Comparison of ENCODE assay signal across 8 mouse cellular contexts in the genomic region with DNA sequence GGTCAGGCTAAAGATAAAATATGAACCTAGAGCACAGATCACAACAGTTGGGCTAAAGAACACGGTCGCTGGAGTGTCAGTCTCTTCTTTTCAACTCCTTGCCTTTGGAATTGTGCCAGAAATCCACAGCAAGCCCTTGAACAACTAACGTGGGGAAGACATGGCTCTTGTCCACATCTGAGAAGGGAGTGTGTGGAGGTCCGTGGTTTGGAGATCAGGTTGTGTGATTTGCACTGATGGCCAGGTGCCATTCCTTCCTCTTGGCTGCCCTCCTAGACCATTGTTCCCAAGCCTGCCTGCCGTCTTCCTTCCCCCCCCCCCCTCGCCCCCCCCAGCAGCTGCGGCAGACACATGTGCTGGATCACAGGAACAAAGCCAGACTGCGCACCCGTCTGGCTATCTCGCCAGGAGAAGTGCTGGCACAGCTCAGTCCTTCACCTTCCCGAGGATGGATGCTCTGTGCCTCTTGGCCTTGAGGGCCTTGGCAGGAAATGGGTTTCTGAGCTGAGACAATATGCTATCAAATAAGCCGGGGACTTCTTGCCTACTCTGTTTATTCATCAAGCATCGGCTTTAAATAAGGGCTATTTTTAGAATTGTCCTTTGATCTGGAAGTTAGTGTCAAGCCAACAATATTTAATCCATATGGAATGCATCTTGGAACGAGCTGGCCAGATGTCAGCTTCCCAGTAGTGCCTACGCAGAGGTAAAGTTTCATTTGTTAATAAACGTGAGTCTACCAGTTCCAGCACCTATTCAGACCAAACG.
DNase-seq lines count a peak whose midpoint lies in the region; ATAC-seq lines count a peak whose summit lies in the region.

No protein-coding gene starts in this region.

- WGBS in hindbrain, embryonic 10.5 days: 75% methylated on average over 17 of the region's 17 CpGs
- 67% methylated on average over 16 of the region's 17 CpGs for WGBS in hindbrain, embryonic 11.5 days
- 29% methylated on average over 17 of the region's 17 CpGs for WGBS in forebrain, embryonic 16.5 days
- WGBS in hindbrain, embryonic 14.5 days: 58% methylated on average over 15 of the region's 17 CpGs
- WGBS in stomach, embryonic 16.5 days: 30% methylated on average over 15 of the region's 17 CpGs

- H3K4me1 ChIP-seq in hindbrain, embryonic 10.5 days (replicated peaks): peaks cover 12% of the 10 kb centered on the region
- H3K4me1 ChIP-seq in hindbrain, embryonic 11.5 days (replicated peaks; ENCODE audit: control insufficient read depth, insufficient read depth, low read length): no peaks in the 10 kb centered on the region
- H3K4me1 ChIP-seq in forebrain, embryonic 16.5 days (replicated peaks; ENCODE audit: control insufficient read depth, insufficient read depth, low read length): peaks cover 27% of the 10 kb centered on the region
- peaks cover 20% of the 10 kb centered on the region; the same call in 1 of the 2 replicates for H3K4me1 ChIP-seq in hindbrain, embryonic 14.5 days (replicated peaks; ENCODE audit: control insufficient read depth, insufficient read depth, low read length)
- H3K4me1 ChIP-seq in stomach, embryonic 16.5 days (ENCODE audit: control insufficient read depth, insufficient read depth, low read length): peaks cover 13% of the 10 kb centered on the region

- H3K9me3 ChIP-seq in hindbrain, embryonic 10.5 days: no peaks in the 10 kb centered on the region
- H3K9me3 ChIP-seq in hindbrain, embryonic 11.5 days (ENCODE audit: control insufficient read depth, low read length): no peaks in the 10 kb centered on the region
- no peaks in the 10 kb centered on the region for H3K9me3 ChIP-seq in forebrain, embryonic 16.5 days (ENCODE audit: control insufficient read depth, low read length)
- no peaks in the 10 kb centered on the region for H3K9me3 ChIP-seq in hindbrain, embryonic 14.5 days (ENCODE audit: control insufficient read depth, low read length)
- no peaks in the 10 kb centered on the region for H3K9me3 ChIP-seq in stomach, embryonic 16.5 days (replicated peaks; ENCODE audit: control insufficient read depth, low read length)

- H3K4me3 ChIP-seq in hindbrain, embryonic 10.5 days: no peak overlapping the region
- H3K4me3 ChIP-seq in hindbrain, embryonic 11.5 days (ENCODE audit: low read depth, low read length): no peak overlapping the region
- H3K4me3 ChIP-seq in forebrain, embryonic 16.5 days (replicated peaks; ENCODE audit: low read length): no peak overlapping the region
- no peak overlapping the region for H3K4me3 ChIP-seq in hindbrain, embryonic 14.5 days (replicated peaks; ENCODE audit: low read length)
- H3K4me3 ChIP-seq in stomach, embryonic 16.5 days (replicated peaks; ENCODE audit: low read length): no peak overlapping the region

- no peak overlapping the region for H3K4me2 ChIP-seq in hindbrain, embryonic 11.5 days (replicated peaks; ENCODE audit: low read depth, low read length)
- H3K4me2 ChIP-seq in forebrain, embryonic 16.5 days (ENCODE audit: low read length): no peak overlapping the region
- H3K4me2 ChIP-seq in hindbrain, embryonic 14.5 days (replicated peaks): no peak overlapping the region
- H3K4me2 ChIP-seq in stomach, embryonic 16.5 days (ENCODE audit: low read depth, low read length): no peak overlapping the region

- H3K27me3 ChIP-seq in hindbrain, embryonic 10.5 days (ENCODE audit: insufficient read depth, poor library complexity, severe bottlenecking): no peaks in the 10 kb centered on the region
- no peaks in the 10 kb centered on the region for H3K27me3 ChIP-seq in hindbrain, embryonic 11.5 days (ENCODE audit: control insufficient read depth, insufficient read depth, low read length)
- no peaks in the 10 kb centered on the region for H3K27me3 ChIP-seq in forebrain, embryonic 16.5 days (replicated peaks; ENCODE audit: control insufficient read depth, insufficient read depth, low read length)
- no peaks in the 10 kb centered on the region for H3K27me3 ChIP-seq in hindbrain, embryonic 14.5 days (ENCODE audit: control insufficient read depth, insufficient read depth, low read length)
- H3K27me3 ChIP-seq in stomach, embryonic 16.5 days (ENCODE audit: control insufficient read depth, insufficient read depth, low read length): no peaks in the 10 kb centered on the region

- H3K9ac ChIP-seq in hindbrain, embryonic 11.5 days (ENCODE audit: low read depth, low read length): no peak overlapping the region
- no peak overlapping the region for H3K9ac ChIP-seq in forebrain, embryonic 16.5 days (replicated peaks; ENCODE audit: low read depth, low read length)
- no peak overlapping the region for H3K9ac ChIP-seq in hindbrain, embryonic 14.5 days
- no peak overlapping the region for H3K9ac ChIP-seq in stomach, embryonic 16.5 days (ENCODE audit: low read length)

- 0 out of 2 replicates have a peak overlapping the region, but pooled peaks have one; percentile 26 for H3K27ac ChIP-seq in hindbrain, embryonic 10.5 days
- H3K27ac ChIP-seq in hindbrain, embryonic 11.5 days (ENCODE audit: low read depth, low read length): no peak overlapping the region
- H3K27ac ChIP-seq in forebrain, embryonic 16.5 days (ENCODE audit: low read length): 0 out of 2 replicates have a peak overlapping the region, but pooled peaks have one; percentile 35
- peak overlapping the region; percentile 41; the same call in 1 of the 2 replicates for H3K27ac ChIP-seq in hindbrain, embryonic 14.5 days
- peak overlapping the region; percentile 68 for H3K27ac ChIP-seq in stomach, embryonic 16.5 days (ENCODE audit: low read length)

- no peak for DNase-seq in hindbrain, embryonic 10.5 days (ENCODE audit: low spot score)
- DNase-seq in hindbrain, embryonic 11.5 days (ENCODE audit: low spot score): no peak
- DNase-seq in hindbrain, embryonic 14.5 days (ENCODE audit: low spot score): peak; percentile 41
- peak; percentile 51 to 61 for DNase-seq in lung, adult 18-20 months
- DNase-seq in layer of hippocampus, postnatal 14 days (ENCODE audit: low spot score in 2 of 2): no peak
- no peak for DNase-seq in frontal cortex, postnatal 36 days (ENCODE audit: low spot score in 2 of 2)

- ATAC-seq in hindbrain, embryonic 11.5 days (ENCODE audit: low FRiP score): no peak
- ATAC-seq in forebrain, embryonic 16.5 days: peak; percentile 50
- peak; percentile 75 for ATAC-seq in hindbrain, embryonic 14.5 days (ENCODE audit: low FRiP score)
- peak; percentile 68 for ATAC-seq in stomach, embryonic 16.5 days (ENCODE audit: insufficient read depth, low FRiP score)

- H3K36me3 ChIP-seq in hindbrain, embryonic 10.5 days: peaks cover 4% of the 10 kb centered on the region; the same call in 1 of the 2 replicates
- no peaks in the 10 kb centered on the region for H3K36me3 ChIP-seq in hindbrain, embryonic 11.5 days (ENCODE audit: control insufficient read depth, insufficient read depth, low read length)
- no peaks in the 10 kb centered on the region for H3K36me3 ChIP-seq in forebrain, embryonic 16.5 days (ENCODE audit: control insufficient read depth, insufficient read depth)
- no peaks in the 10 kb centered on the region for H3K36me3 ChIP-seq in hindbrain, embryonic 14.5 days (replicated peaks; ENCODE audit: control insufficient read depth, insufficient read depth)
- no peaks in the 10 kb centered on the region for H3K36me3 ChIP-seq in stomach, embryonic 16.5 days (ENCODE audit: control insufficient read depth, insufficient read depth, low read length)

Comparison
In these comparisons a context has a peak if more than half of its experiments do, and no peak if none do; other contexts are left out.
1. DNase-seq: peak in hindbrain, embryonic 14.5 days (single experiment) and lung, adult 18-20 months (2 of 2); none in hindbrain, embryonic 10.5 days (single experiment), hindbrain, embryonic 11.5 days (single experiment), layer of hippocampus, postnatal 14 days (0 of 2) and frontal cortex, postnatal 36 days (0 of 2).